Mouse (Mus musculus): ENCODE data around the gene Gm49387. TPM values are rescaled to one million over a fixed set of nuclear protein-coding genes. Genes with fewer than 3 reads are reported as not detected.

The Gm49387 gene
- 0.36 TPM for polyA plus RNA-seq (2014; fragmentation: Illumina TruSeq; extraction: RNeasy Lipid Tissue Mini Kit (QIAGEN cat#74804); ENCODE audit: low read depth, low replicate concordance)

GRCm38 (mm10) chr14:31640346-31640889 lies at the start of gene Gm49387:
Gm49387 (minus strand) TSS chr14:31640878.

GRCm38 (mm10) chr14:31640890-31641505 lies 320 bp upstream of the Gm49387 start, which contains the start of the genes Btd and Hacl1:
Btd (plus strand) TSS chr14:31641028.
Hacl1 (minus strand) TSS chr14:31641286.

DNA sequence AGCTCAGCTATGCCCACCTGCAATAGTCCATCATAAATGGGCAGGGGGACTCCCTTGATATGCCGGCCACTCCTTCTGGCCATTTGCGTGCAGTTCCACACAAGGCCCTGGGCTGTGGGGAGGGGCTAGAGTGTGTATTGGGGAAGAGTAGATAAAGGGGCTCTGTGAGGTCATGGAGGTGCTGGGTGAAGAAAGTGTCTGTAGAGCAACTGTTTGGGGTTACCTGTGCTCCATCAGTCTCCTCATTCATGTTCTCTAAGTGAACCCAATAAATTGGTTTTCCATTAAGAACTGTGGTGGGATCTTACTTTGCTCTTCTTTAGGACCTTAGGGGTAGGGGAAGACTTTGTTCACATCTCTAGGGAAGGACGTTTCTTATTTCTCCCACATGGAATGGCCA lies 49.4 kb downstream of the Gm49387 start, which contains the start of gene Colq:
TSS of gene Colq (minus strand) at position 101 of the 400 bp plus-strand sequence.

Other genes starting within 250 kb of the Gm49387 start
- 34.4 TPM for gene Sh3bp5, start 204.8 kb downstream of the Gm49387 start, polyA plus RNA-seq (2014; fragmentation: Illumina TruSeq; extraction: RNeasy Lipid Tissue Mini Kit (QIAGEN cat#74804); ENCODE audit: low read depth, low replicate concordance)
- 25.4 TPM for gene Eaf1, start 146.5 kb downstream of the Gm49387 start, polyA plus RNA-seq (2014; fragmentation: Illumina TruSeq; extraction: RNeasy Lipid Tissue Mini Kit (QIAGEN cat#74804); ENCODE audit: low read depth, low replicate concordance)
- 22.3 TPM for gene Mettl6, start 145.8 kb downstream of the Gm49387 start, polyA plus RNA-seq (2014; fragmentation: Illumina TruSeq; extraction: RNeasy Lipid Tissue Mini Kit (QIAGEN cat#74804); ENCODE audit: low read depth, low replicate concordance)
- gene Colq, start 49.5 kb downstream of the Gm49387 start, polyA plus RNA-seq (2014; fragmentation: Illumina TruSeq; extraction: RNeasy Lipid Tissue Mini Kit (QIAGEN cat#74804); ENCODE audit: low read depth, low replicate concordance): not detected
- 22.8 TPM for gene Btd, start 150 bp upstream of the Gm49387 start, polyA plus RNA-seq (2014; fragmentation: Illumina TruSeq; extraction: RNeasy Lipid Tissue Mini Kit (QIAGEN cat#74804); ENCODE audit: low read depth, low replicate concordance)
- gene Hacl1, start 408 bp upstream of the Gm49387 start, polyA plus RNA-seq (2014; fragmentation: Illumina TruSeq; extraction: RNeasy Lipid Tissue Mini Kit (QIAGEN cat#74804); ENCODE audit: low read depth, low replicate concordance): 19.4 TPM
- gene Ankrd28, start 189.8 kb upstream of the Gm49387 start, polyA plus RNA-seq (2014; fragmentation: Illumina TruSeq; extraction: RNeasy Lipid Tissue Mini Kit (QIAGEN cat#74804); ENCODE audit: low read depth, low replicate concordance): 20.3 TPM